Mouse (Mus musculus) lung, adult 2 months (tissue): Measurements from ENCODE around the gene Cpm.

Experiments
- CTCF ChIP-seq: fragments of 200-500 bp; IDR thresholded peaks from 2 replicates; pipeline ENCODE4 v1.5.1; 2011; ENCODE audit warnings: mild to moderate bottlenecking, low read length, control low read depth; ENCODE audit not compliant: insufficient read depth
- POLR2A ChIP-seq: fragments of 200-500 bp; IDR thresholded peaks from 2 replicates; pipeline ENCODE4 v1.6.1; 2011; ENCODE audit warnings: low read depth, mild to moderate bottlenecking, control low read depth, low read length, borderline replicate concordance; ENCODE audit errors: extremely low read depth

DNA sequence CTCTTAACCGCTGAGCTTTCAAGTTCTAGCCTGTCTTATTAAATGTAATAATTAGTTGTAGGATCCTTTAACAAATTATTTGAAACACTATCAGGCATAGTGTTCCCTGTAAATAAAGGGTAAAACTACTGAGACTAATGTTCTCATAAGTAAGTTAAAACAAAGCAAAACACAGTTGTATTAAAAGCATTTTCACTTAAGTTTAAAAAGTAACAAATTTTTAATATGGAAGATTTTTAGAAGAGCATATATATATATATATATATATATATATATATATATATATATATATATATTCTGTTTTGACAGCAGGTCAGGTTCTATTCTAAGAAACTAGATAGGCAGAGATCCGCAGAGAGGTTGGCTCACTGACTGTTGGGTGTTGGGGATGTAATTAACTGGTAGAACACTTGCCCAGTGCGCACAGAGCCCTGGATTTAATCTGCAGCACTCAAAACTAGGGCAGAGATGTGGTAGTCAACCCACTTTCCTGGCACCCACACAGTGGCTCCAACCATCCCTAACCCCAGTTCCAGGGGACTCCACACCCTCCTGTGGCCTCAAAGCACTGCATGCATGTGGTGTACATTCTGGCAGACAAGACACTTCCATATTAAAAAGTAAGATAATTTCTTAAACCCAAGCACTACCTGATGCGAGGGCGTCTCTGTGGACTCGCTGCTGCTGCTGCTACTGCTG lies 65.1 kb downstream of the Cpm start:
- TF ChIP-seq CTCF: no peak
- no peak for TF ChIP-seq POLR2A
